Mouse (Mus musculus) CH12.LX (cell line): ENCODE measurements around the gene B3gnt7.

Experiments used
- CTCF ChIP-seq, 2 experiments: IDR thresholded peaks in 1 of 2; conservative IDR thresholded peaks in 1 of 2; 2 replicates each; pipeline ENCODE4 v1.5.1; 2011 to 2012; ENCODE audit warnings: low read depth in 2 of 2, low read length in 2 of 2, improper control_type of control experiment in 1 of 2, inconsistent platforms in 1 of 2, mild to moderate bottlenecking in 1 of 2, moderate library complexity in 1 of 2
- ELF1 ChIP-seq: IDR thresholded peaks from 2 replicates; pipeline ENCODE4 v1.6.1; 2014; ENCODE audit warnings: low read depth, mild to moderate bottlenecking, inconsistent platforms, low read length, improper control_type of control experiment
- EP300 ChIP-seq: IDR thresholded peaks from 2 replicates; pipeline ENCODE4 v1.6.1; 2011; ENCODE audit warnings: low read length, improper control_type of control experiment
- ETS1 ChIP-seq: conservative IDR thresholded peaks from 2 replicates; pipeline ENCODE4 v1.6.1; 2012; ENCODE audit warnings: low read depth, mild to moderate bottlenecking, inconsistent platforms, low read length, improper control_type of control experiment, moderate library complexity
- IRF4 ChIP-seq: IDR thresholded peaks from 2 replicates; pipeline ENCODE4 v1.6.1; 2014; ENCODE audit warnings: low read depth, mild to moderate bottlenecking, inconsistent platforms, low read length, improper control_type of control experiment
- MAFK ChIP-seq: IDR thresholded peaks from 2 replicates; pipeline ENCODE4 v1.6.1; 2011; ENCODE audit warnings: low read length, improper control_type of control experiment; ENCODE audit not compliant: insufficient replicate concordance
- MYC ChIP-seq: IDR thresholded peaks from 2 replicates; pipeline ENCODE4 v1.6.1; 2011; ENCODE audit warnings: low read depth, mild to moderate bottlenecking, improper control_type of control experiment, low read length
- POLR2A ChIP-seq: IDR thresholded peaks from 2 replicates; pipeline ENCODE4 v1.6.1; 2011; ENCODE audit warnings: low read depth, mild to moderate bottlenecking, improper control_type of control experiment, low read length
- RAD21 ChIP-seq: IDR thresholded peaks from 2 replicates; pipeline ENCODE4 v1.6.1; 2011; ENCODE audit warnings: low read depth, mild to moderate bottlenecking, low read length, improper control_type of control experiment, moderate library complexity
- TCF12 ChIP-seq: IDR thresholded peaks from 2 replicates; pipeline ENCODE4 v1.6.1; 2014; ENCODE audit warnings: low read depth, mild to moderate bottlenecking, inconsistent platforms, low read length, improper control_type of control experiment
- USF1 ChIP-seq: IDR thresholded peaks from 2 replicates; pipeline ENCODE4 v1.6.1; 2014; ENCODE audit warnings: low read depth, mild to moderate bottlenecking, inconsistent platforms, low read length, improper control_type of control experiment
- USF2 ChIP-seq: conservative IDR thresholded peaks from 2 replicates; pipeline ENCODE4 v1.6.1; 2011; ENCODE audit warnings: low read depth, low read length, improper control_type of control experiment
- ZC3H11A ChIP-seq: IDR thresholded peaks from 2 replicates; pipeline ENCODE4 v1.6.1; 2012; ENCODE audit warnings: low read depth, mild to moderate bottlenecking, inconsistent platforms, low read length, improper control_type of control experiment
- ZMIZ1 ChIP-seq: IDR thresholded peaks from 2 replicates; pipeline ENCODE4 v1.6.1; 2012; ENCODE audit warnings: low read depth, mild to moderate bottlenecking, inconsistent platforms, low read length, improper control_type of control experiment

- TF ChIP-seq ZMIZ1 (no peak), MAFK (no peak), POLR2A (no peak), EP300 (no peak), CTCF (conservative IDR thresholded peaks at IDR 0.05 in 1 of 2, IDR thresholded peaks at IDR 0.05 in 1 of 2; ENCODE audit: low read depth in 2 of 2, low read length in 2 of 2) (no peak), TCF12 (no peak), MYC (no peak), IRF4 (no peak), RAD21 (no peak), USF1 (no peak), ETS1 (no peak), ZC3H11A (no peak), USF2 (no peak), ELF1 (no peak)
Observed at GRCm38 (mm10) chr1:86320822-86321413, 18.3 kb downstream of the B3gnt7 start.
